Mouse (Mus musculus) midbrain, embryonic 13.5 days (tissue): Measurements from ENCODE around the gene Mon2. TPM values are rescaled to one million over a fixed set of nuclear protein-coding genes. Genes with fewer than 3 reads are reported as not detected.

Experiments used
- ATAC-seq: fragments of 200-750 bp; cut with Nextera tagmentation; 2 replicates; pipeline ENCODE4 v1.8.0; 2017; ENCODE audit warnings: mild to moderate bottlenecking, moderate TSS enrichment, moderate library complexity
- H3K27ac ChIP-seq: fragments of 300-500 bp; sonication (generic); 2 replicates; pipeline ENCODE4 v1.5.1; 2015; ENCODE audit warnings: inconsistent platforms, mild to moderate bottlenecking, moderate library complexity
- H3K27me3 ChIP-seq: fragments of 300-500 bp; sonication (generic); 2 replicates; pipeline ENCODE4 v1.6.1; 2015; ENCODE audit warnings: mild to moderate bottlenecking, inconsistent platforms
- H3K36me3 ChIP-seq: fragments of 300-500 bp; sonication (generic); 2 replicates; pipeline ENCODE4 v1.6.1; 2015; ENCODE audit warnings: mild to moderate bottlenecking, inconsistent platforms
- H3K4me1 ChIP-seq: fragments of 300-500 bp; sonication (generic); replicated peaks from 2 replicates; pipeline ENCODE4 v1.6.1; 2015; ENCODE audit warnings: inconsistent platforms
- H3K4me2 ChIP-seq: fragments of 300-500 bp; sonication (generic); replicated peaks from 2 replicates; pipeline ENCODE4 v1.6.1; 2015; ENCODE audit warnings: moderate library complexity, mild to moderate bottlenecking, inconsistent platforms
- H3K4me3 ChIP-seq: fragments of 300-500 bp; sonication (generic); replicated peaks from 2 replicates; pipeline ENCODE4 v1.5.1; 2015; ENCODE audit warnings: mild to moderate bottlenecking, inconsistent platforms
- H3K9ac ChIP-seq: fragments of 300-500 bp; sonication (generic); replicated peaks from 2 replicates; pipeline ENCODE4 v1.6.1; 2015; ENCODE audit warnings: mild to moderate bottlenecking, inconsistent platforms
- H3K9me3 ChIP-seq: fragments of 300-500 bp; sonication (generic); 2 replicates; pipeline ENCODE4 v1.6.1; 2016; ENCODE audit warnings: mild to moderate bottlenecking, inconsistent platforms
- WGBS: fragments of 180-500 bp; shearing (Covaris S2); methylation state at CpG from one replicate; pipeline ENCODE4 v1.1.7; 2015; 5-methylcytosine and 5-hydroxymethylcytosine counted together
- polyA plus RNA-seq: library from polyadenylated mRNA; unstranded; fragments of >200 nt; fragmentation: Nextera tagmentation; extraction: Ambion mirVana; gene quantifications from 2 replicates; pipeline ENCODE4 v1.2.1, GENCODE M21; 2015

Mon2 gene
- polyA plus RNA-seq, 1 experiment from 2014 or later = 29.6 TPM

DNA sequence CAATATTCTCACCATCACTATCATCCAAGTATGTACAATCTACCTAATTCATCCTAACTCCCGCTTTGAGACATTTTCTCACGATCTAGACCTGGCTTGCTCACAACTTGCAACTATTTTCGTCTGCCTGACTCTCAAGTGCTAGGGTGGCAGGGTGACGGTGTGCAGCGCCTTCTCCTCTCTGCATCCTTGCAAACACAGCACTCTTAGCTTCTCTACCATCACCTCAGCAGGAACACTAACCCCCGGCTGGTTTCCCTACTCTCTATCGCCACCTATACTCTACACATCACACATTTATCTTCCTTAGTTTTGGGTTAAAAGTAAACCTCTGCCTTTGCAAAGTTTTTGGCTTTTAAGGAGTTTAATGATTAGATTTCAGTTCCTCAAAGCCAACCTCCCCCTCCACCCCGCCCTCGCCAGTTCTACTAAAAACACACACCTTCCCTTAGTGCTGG is 88.6 kb downstream of the Mon2 start:
- H3K27ac ChIP-seq = peak overlapping the region; percentile 11; the same call in 1 of the 2 replicates
- H3K9me3 ChIP-seq = no peaks in the 10 kb centered on the region
- no peak overlapping the region for H3K9ac ChIP-seq
- peaks cover 31% of the 10 kb centered on the region for H3K4me1 ChIP-seq
- H3K36me3 ChIP-seq = peaks cover 13% of the 10 kb centered on the region
- no peaks in the 10 kb centered on the region for H3K27me3 ChIP-seq
- H3K4me2 ChIP-seq = no peak overlapping the region
- 31% methylated on average over 9 of the region's 9 CpGs for WGBS
- no peak for ATAC-seq
- H3K4me3 ChIP-seq = no peak overlapping the region

DNA sequence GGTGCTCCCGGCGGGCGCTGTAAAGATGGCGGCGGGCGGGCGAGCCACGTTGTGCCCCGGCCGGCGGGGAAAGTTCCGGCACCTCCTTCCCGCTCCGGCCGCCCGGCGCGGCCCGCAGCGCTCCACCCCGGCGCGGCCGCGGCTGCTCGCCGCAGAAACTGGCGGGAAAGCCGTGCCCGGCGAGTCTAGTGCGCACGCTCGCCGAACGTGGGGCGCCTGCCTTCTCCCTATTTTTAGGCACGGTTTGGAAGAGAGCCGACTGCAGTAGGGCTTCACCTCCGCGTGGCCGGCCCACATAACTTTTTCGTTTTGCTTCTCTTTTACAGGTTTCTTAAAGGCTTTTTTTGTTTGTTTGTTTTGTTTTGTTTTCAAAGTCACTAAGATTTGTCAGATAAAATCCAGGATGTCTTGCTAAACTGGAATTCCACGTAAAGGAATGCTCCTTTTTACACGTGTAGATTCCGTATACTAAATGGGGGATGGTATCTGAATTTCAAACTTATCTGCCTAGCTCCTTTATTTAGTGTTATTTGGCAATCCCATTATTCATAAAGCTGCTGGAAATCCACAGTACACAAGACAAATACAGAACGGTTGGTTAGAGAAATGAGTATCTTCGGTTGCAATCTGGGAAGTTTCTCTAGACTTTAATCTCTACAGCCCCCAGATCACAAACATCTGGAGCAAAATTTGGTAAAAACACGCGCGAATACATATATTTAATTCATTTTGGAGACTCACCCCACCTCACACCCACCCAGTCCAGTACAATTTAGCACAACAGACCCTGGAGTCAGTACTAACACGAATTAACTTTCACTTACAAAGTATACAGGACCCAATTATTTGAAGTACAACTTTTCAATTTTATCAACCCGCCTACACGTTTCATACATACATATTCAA is 89.7 kb downstream of the Mon2 start:
- ATAC-seq = peak; percentile 76
- Histone ChIP-seq H3K9me3 (no peaks in the 10 kb centered on the region), H3K4me1 (peaks cover 35% of the 10 kb centered on the region), H3K36me3 (peaks cover 11% of the 10 kb centered on the region), H3K27me3 (no peaks in the 10 kb centered on the region), H3K4me3 (peak overlapping the region; percentile 94), H3K4me2 (peak overlapping the region; percentile 88), H3K9ac (peak overlapping the region; percentile 99), H3K27ac (peak overlapping the region; percentile 100)
- 11% methylated on average over 51 of the region's 54 CpGs for WGBS

DNA sequence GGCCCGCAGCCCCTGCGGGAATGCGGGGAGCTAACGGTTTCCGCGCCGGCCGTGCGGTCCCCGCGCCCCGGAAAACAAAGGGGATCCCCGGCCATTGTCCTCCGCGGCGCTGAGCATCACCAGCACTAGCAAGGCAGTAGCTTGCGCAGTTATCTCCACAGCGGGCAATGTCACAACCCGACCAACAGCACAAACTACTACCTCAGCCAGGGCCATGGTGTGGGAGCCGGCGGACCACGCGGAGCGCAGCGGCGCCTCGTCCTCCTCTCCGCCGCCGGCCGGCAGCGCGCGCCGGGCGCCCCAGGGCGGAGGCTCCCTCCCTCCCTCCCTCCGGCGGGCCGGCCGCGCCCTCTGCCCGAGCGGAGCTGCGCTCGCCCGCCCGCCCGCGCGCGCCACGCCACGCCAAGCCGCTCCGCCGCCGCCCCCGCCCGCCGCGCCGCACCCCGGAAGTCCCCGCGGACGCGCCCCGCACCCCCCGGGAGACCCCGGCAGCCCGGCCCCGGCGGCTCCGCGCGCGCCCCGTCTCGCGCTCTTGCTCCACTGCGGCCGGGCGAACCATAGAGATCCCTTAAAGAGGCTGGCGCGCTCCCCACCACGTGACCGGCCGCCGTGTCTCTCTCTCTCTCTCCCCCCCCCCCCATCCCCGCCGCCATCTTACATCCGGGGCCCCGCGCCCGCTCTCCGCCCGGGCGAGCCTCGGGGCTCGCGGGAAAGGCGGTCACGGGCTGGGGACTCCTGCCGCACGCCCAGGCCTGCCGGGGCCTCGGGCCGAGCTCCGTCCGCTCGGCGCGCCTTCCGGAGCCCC is 90.6 kb downstream of the Mon2 start:
- ATAC-seq = peak; percentile 93
- Histone ChIP-seq H3K4me1 (peaks cover 39% of the 10 kb centered on the region), H3K36me3 (peaks cover 7% of the 10 kb centered on the region), H3K27ac (peak overlapping the region; percentile 100), H3K9me3 (no peaks in the 10 kb centered on the region), H3K4me3 (peak overlapping the region; percentile 94), H3K4me2 (peak overlapping the region; percentile 88), H3K27me3 (no peaks in the 10 kb centered on the region), H3K9ac (peak overlapping the region; percentile 99)
- under 1% methylated on average over 72 of the region's 115 CpGs for WGBS

DNA sequence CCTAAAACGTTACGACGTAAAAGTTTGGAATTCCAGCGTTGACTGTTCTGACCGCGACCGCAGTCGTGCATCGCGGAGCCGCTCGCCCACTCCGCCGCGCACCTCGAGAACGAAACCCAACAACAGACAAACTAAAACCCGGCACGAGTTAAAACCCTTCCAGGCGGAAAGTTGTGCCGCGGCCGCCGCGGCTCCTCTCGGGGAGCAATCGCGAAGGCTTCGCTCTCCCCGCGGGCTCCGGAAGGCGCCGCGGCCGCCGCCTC is 91.1 kb downstream of the Mon2 start:
- under 1% methylated on average over 37 of the region's 37 CpGs for WGBS

DNA sequence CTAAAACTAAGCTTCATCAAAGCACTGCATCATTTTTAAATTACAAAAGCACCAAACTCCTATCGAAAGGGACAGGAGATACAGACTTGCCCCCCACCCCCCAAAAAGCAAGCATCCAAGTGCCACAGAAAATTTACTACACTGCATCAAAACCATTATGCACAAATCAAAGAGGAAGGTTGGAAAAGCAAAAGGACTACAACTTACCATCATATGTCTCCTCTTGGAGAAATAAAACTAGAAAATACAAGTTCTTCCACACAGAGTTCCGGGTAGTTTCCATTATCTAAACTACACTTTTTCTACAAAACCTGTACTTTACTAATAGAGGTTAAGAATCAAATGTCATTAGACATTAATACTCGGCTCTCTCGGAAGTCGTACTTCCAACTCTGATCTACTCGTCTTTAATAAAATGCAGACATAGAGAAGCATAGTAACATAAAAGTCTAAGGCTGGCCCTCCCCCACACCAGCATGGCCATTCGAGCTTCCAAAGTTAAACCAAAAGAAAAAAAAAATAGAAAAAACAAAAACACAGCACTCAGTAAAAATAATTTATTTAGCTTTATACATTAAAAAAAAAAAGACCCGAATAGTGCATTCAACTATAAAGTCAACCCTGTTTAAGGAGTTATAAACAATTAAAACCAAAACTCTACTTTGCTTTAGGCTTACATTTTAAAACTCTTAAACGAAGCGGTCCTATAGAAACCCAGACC is 91.6 kb downstream of the Mon2 start:
- ATAC-seq = no peak
- H3K36me3 ChIP-seq = peaks cover 13% of the 10 kb centered on the region
- H3K4me1 ChIP-seq = peaks cover 39% of the 10 kb centered on the region
- 4% methylated on average over 10 of the region's 10 CpGs for WGBS
- H3K4me2 ChIP-seq = peak overlapping the region; percentile 88
- H3K9me3 ChIP-seq = no peaks in the 10 kb centered on the region
- H3K9ac ChIP-seq = peak overlapping the region; percentile 99
- H3K27ac ChIP-seq = peak overlapping the region; percentile 100
- no peaks in the 10 kb centered on the region for H3K27me3 ChIP-seq
- H3K4me3 ChIP-seq = peak overlapping the region; percentile 94

More for the DNA sequence above, 91.1 kb downstream of the Mon2 start:
- Histone ChIP-seq H3K4me2 (peak overlapping the region; percentile 88), H3K27me3 (no peaks in the 10 kb centered on the region), H3K27ac (peak overlapping the region; percentile 100), H3K9ac (peak overlapping the region; percentile 99), H3K9me3 (no peaks in the 10 kb centered on the region), H3K4me3 (peak overlapping the region; percentile 94), H3K36me3 (peaks cover 10% of the 10 kb centered on the region), H3K4me1 (peaks cover 39% of the 10 kb centered on the region)
- ATAC-seq = peak; percentile 2; the same call in 1 of the 2 replicates

DNA sequence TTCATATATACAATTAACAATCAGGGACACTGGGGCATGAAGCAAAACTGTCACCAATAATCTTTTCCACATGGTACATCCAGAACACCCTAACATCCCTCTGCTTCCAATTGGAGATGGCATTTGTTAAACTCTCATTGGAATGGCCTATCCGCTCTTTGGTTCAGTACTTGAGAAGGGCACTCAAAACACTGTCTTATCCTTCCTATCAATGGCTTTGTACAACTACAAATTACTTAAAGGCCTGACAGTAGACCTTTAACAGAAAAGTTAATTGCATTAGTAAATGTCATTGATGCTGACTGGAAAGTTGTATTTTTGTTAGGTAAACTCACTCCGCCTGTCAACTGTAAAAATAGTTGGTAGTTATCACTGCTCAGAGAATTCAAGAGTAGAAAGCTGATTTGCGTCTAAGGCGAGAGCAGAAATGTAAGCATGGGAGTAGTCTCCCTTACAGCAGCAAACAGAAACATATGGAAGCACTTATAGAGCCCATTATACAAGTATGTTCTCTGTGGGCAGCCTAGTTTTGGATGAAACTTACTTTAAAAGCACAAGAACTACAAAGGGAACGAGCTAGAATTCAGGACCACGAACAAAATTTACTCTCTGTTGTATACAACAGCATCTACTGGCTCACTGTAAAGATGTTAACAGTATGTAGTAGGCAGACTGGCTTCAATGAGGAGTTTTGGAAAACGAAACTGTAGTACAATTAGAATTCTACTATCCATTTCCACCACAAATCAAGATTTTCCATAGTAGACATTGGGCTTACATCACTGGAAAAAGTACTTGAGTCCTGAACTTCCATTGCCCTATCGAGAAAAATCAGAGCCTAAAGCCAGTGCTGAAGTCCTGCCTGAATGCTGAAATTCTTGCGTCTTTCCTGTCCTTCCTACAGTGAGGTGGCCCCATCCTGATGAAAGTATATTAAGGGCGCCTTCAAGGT is 92.5 kb downstream of the Mon2 start:
- Histone ChIP-seq H3K4me2 (peak overlapping the region; percentile 88), H3K36me3 (peaks cover 18% of the 10 kb centered on the region), H3K9me3 (no peaks in the 10 kb centered on the region), H3K4me1 (peaks cover 39% of the 10 kb centered on the region), H3K9ac (peak overlapping the region; percentile 99), H3K27ac (peak overlapping the region; percentile 32), H3K27me3 (no peaks in the 10 kb centered on the region), H3K4me3 (peak overlapping the region; percentile 94)
- WGBS = 50% methylated on average over 10 of the region's 10 CpGs
- no peak for ATAC-seq

DNA sequence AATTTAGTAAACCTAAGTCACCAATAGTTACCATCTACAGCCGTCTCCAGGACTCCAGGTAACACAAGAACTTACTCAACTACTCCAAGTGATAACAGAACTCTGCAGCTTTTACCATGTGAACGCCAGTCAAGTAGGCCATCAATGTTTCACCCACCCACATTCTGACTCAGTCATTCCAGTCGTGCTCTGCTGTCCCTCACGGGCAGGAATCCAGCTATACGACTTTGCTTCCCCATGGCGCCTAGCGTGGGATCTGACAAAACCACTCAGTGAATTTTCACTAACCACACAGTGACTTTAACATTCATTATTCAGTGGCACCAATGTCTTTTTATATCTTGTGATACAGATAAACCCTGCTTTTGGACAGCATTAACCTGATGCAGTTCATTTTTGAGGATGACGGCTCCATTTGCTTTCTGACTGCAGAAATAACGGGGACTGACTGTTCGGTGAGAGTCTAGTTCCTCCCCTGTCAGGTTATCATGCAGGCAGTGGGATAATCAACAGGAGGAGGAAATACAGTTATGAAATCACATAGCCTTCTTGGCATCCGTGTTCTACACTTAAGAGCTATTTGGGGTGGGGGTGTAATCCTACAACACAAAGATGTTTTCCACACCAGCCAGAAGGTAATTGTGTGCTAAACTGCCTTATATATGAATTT is 93.3 kb downstream of the Mon2 start:
- H3K9ac ChIP-seq = peak overlapping the region; percentile 99
- peak overlapping the region; percentile 94 for H3K4me3 ChIP-seq
- H3K9me3 ChIP-seq = no peaks in the 10 kb centered on the region
- WGBS = 66% methylated on average over 11 of the region's 11 CpGs
- peaks cover 39% of the 10 kb centered on the region for H3K4me1 ChIP-seq
- peaks cover 18% of the 10 kb centered on the region for H3K36me3 ChIP-seq
- ATAC-seq = no peak
- H3K27ac ChIP-seq = peak overlapping the region; percentile 32; the same call in 1 of the 2 replicates
- H3K27me3 ChIP-seq = no peaks in the 10 kb centered on the region
- peak overlapping the region; percentile 88 for H3K4me2 ChIP-seq

DNA sequence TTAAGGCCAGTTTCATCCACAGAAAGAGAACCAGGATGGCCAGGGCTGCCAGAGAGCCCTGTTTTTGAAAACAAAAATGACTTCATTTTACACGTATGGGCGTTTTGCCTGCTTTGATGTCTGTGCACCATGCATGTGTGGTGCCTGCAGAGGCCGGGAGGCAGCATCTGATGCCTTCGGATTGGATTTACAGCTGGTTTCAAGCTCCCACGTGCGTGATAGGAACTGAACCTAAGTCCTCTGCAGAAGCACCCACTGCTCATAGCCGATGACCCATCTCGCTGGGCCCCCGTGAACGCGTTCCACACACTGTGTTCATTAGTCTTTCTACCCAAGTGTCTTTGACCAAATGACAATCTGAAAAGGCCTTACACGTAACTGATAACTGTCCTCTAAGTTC is 96.2 kb downstream of the Mon2 start:
- H3K9me3 ChIP-seq = no peaks in the 10 kb centered on the region

DNA sequence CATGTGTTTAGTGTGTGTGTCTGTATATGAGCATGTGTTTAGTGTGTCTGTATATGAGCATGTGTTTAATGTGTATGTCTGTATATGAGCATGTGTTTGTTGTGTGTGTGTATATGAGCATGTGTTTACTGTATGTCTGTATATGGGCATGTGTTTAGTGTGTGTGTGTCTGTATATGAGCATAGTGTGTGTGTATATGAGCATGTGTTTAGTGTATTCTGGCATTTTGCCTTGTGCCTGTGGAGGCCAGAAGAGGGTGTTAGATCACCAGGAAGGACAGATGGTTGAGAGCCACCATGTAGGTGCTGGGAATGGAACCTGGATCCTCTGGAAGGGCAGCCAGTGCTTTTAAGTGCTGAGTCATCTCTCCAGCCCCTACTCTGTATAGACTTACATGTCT is 96.9 kb downstream of the Mon2 start:
- Histone ChIP-seq H3K4me2 (no peak overlapping the region), H3K27ac (no peak overlapping the region), H3K4me1 (peaks cover 39% of the 10 kb centered on the region), H3K4me3 (no peak overlapping the region), H3K9ac (no peak overlapping the region), H3K36me3 (peaks cover 18% of the 10 kb centered on the region), H3K9me3 (no peaks in the 10 kb centered on the region), H3K27me3 (no peaks in the 10 kb centered on the region)
- no peak for ATAC-seq

More for the DNA sequence above, 96.2 kb downstream of the Mon2 start:
- peaks cover 41% of the 10 kb centered on the region for H3K4me1 ChIP-seq
- no peaks in the 10 kb centered on the region for H3K27me3 ChIP-seq
- ATAC-seq = no peak
- 96% methylated on average over 12 of the region's 12 CpGs for WGBS
- no peak overlapping the region for H3K27ac ChIP-seq
- H3K9ac ChIP-seq = no peak overlapping the region
- H3K36me3 ChIP-seq = peaks cover 18% of the 10 kb centered on the region
- H3K4me3 ChIP-seq = no peak overlapping the region
- no peak overlapping the region for H3K4me2 ChIP-seq

DNA sequence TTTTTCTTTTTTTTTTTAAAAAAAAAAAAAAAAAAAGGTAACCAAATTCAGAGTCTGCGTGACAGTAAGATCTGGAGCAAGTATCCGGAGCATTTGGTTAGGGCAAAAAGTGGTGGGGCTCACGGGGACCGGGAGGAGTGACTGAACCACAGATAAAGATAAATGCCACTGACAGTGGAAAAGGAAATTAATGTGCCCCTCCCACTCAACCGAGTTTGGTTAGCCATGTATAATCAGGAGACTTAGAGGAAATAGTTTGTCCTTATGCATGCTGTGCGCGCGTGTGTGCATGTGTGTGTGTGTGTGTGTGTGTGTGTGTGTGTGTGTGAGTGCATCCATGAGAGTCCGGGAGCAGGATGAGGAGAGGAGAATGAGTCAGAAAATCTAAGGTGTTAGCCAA is 100.3 kb downstream of the Mon2 start:
- Histone ChIP-seq H3K36me3 (peaks cover 17% of the 10 kb centered on the region), H3K9me3 (no peaks in the 10 kb centered on the region), H3K4me1 (peaks cover 15% of the 10 kb centered on the region), H3K27me3 (no peaks in the 10 kb centered on the region), H3K27ac (no peak overlapping the region), H3K4me3 (no peak overlapping the region), H3K4me2 (no peak overlapping the region), H3K9ac (no peak overlapping the region)
- ATAC-seq = no peak
- WGBS = 84% methylated on average over 9 of the region's 9 CpGs
